Mouse (Mus musculus) c-Kit-positive CD71-positive TER-119-negative erythroid progenitor cells, embryonic 14.5 days (primary cell): ENCODE results near the gene Hist2h3b.

Experiments used
- DNase-seq: peaks from one replicate; pipeline ENCODE4 v3.0.0-alpha.2; 2013; ENCODE audit warnings: low read depth

The Hist2h3b gene

DNA sequence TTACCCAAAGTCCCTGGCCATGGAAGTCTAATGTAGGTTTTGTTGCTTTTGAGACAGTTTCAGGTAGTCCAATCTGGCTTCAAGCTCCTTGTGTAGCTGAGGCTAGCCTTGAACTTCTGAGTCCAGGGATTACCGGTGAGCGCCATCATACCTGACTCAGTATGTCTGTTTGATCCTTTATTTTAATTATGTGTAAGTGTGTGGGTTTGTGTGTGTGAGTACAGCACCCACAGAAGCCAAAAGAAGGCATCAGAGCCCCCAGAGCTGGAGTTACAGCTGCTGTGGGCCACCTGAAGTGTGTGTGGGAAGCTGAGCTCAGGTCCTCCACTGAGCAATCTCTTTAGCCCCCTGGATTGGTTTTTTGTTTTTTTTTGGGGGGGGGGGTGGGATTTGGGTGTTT, 31.1 kb downstream of the Hist2h3b start:
- no peak for DNase-seq

DNA sequence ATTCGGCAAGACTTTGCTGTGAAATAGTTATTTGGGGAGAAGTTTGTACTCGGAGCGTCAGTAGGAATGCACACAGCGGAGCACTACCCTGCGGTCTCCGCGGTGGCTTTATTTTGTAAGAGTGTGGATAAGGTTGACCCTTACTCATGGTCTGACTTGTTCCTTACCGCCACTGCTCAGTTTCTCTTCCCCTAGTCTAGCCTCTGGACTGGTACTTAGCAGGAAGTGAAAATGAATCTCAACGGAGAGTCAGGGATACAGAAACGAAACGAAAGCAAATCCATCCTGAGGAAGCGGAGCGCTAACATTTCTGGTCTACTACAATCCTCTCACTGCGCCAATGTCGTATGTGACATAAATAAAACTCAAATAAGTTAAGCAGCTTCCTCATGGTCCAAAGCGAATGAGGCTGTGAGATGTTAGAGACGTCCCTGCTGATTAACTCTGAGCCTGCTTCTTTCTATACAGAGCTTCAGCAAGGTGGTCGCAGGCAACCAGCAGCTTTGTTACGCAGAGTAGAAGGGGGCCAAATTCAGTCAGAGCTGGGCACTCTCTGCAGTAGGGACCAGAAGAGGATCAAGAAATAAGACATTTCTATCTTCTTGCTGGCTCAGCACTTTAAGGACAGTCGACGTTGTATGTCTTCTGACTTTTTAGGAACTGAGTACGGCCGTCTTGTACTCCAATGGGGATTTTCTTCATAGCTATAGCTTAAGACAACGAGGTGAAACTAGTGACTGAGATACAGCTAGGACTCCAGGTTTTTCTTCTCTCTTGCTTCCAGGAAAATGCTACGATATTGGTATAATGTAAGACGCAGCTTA, 32.5 kb downstream of the Hist2h3b start:
- DNase-seq = no peak

DNA sequence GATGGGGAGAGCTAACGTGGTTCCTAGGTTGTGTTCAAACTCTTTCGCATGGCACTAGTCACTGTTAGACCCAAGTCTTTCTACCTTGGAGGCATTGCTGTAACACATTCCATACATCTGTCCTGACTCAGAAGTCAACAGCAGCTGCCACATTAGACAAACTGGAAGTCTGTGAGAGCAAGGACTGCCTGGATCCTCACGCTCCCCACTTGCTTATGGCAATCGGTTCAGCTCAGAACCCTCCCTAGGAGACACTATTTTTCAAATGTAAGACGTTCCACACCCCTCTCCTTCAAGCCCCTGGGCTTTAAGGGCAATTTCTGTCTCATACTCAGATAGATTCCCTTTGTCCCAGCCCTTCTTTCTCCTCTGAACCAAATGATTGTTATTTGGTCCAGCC, 33.6 kb downstream of the Hist2h3b start:
- no peak for DNase-seq

DNA sequence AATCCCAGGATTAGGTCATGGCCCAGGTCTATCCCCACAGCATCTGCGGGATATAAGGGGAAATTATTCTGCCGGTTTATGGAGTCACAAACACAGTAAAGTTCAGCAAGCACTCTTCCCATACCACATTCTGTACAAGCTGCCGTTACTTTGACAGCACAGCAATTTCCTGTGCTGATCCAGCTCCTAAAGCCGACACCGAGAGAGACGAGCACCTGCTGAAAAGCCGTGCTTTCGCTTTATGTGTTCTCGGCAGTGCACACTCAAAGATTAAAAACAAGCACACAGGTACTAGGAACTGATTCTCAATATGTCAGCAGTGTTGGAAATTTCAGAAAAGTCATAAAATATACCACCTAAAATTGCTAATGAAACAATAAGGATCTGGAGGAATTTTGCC, 38.1 kb downstream of the Hist2h3b start:
- DNase-seq = no peak

DNA sequence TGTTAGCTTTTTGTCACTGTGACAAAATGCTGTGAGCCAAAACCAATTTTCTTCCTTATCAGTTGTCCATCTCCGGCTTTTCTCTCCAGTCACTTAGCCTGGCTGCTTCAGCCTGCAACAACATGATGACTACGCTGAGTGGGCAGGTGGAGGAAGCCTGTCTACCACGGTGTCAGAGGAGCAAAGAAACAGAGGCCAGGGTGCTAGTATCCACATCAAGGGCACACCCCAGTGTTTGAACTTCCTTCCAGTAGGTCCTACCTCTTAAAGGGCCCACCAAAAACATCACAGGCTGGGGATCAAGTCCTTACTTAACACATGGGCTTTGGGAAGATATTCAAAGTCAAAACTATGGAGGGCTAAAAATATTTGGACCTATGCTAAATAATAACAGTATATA, 41.0 kb downstream of the Hist2h3b start:
- DNase-seq = no peak

DNA sequence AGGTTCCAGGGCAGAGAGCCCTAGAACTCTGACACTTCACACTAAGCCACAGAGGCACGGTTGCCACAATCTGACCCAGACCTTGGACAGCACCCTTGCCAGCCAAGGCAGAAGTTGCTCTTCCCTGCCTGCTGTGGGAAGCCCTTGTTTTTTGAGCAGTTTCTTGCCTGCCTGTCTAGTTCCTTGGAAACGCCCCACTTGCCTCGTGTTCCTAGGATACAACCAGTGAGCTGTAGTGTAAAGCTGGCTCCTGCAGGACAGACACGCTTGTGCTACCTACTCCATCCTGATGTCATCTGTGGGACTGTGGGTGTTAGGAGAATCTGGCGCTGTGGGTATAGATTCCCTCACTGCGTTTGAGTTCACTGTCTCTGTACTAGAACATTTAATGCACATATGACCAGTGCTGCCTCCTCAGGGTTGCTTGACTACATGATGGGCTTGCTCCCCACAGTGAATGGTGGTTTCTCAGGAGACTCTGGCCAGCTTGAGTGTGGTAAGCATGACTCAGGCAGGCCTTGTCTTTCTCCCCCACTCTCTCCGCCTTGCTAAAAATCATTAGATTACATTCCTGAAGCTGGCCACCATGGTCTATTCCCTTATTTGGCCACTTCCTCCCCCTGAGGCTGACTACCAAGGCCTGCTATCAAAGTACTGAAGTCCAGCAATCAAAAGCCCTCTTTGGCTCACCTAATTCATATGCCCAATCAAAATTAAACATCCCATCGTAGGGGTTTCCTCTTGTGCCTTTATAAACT, 44.1 kb downstream of the Hist2h3b start:
- DNase-seq = no peak
